Mouse (Mus musculus) lung, embryonic 16.5 days (tissue): ENCODE results near the gene Olfr1555-ps1. TPM values are rescaled to one million over a fixed set of nuclear protein-coding genes. Genes with fewer than 3 reads are reported as not detected.
"Not testable (repeated sequence)": the region's sequence is repeated elsewhere in the genome, so short reads cannot be mapped to it uniquely, and the experiment has no call there.

ENCODE experiments used
- ATAC-seq: fragments of 200-750 bp; cut with Nextera tagmentation; 2 replicates; pipeline ENCODE4 v1.8.0; 2017; ENCODE audit warnings: low read depth, mild to moderate bottlenecking, moderate library complexity
- H3K27ac ChIP-seq: fragments of 300-500 bp; sonication (generic); 2 replicates; pipeline ENCODE4 v1.5.1; 2014; ENCODE audit warnings: mild to moderate bottlenecking, control low read depth, low read length
- H3K27me3 ChIP-seq: fragments of 300-500 bp; sonication (generic); 2 replicates; pipeline ENCODE4 v1.6.1; 2014; ENCODE audit warnings: low read depth, low read length, mixed read lengths; ENCODE audit not compliant: control insufficient read depth, insufficient read depth
- H3K36me3 ChIP-seq: fragments of 300-500 bp; sonication (generic); 2 replicates; pipeline ENCODE4 v1.6.1; 2014; ENCODE audit warnings: low read length; ENCODE audit not compliant: control insufficient read depth, insufficient read depth
- H3K4me1 ChIP-seq: fragments of 300-500 bp; sonication (generic); replicated peaks from 2 replicates; pipeline ENCODE4 v1.6.1; 2014; ENCODE audit warnings: low read length, mixed read lengths; ENCODE audit not compliant: control insufficient read depth, insufficient read depth
- H3K4me2 ChIP-seq: fragments of 300-500 bp; sonication (generic); 2 replicates; pipeline ENCODE4 v1.6.1; 2014; ENCODE audit warnings: low read depth, low read length, control low read depth
- H3K4me3 ChIP-seq: fragments of 300-500 bp; sonication (generic); 2 replicates; pipeline ENCODE4 v1.5.1; 2014; ENCODE audit warnings: mild to moderate bottlenecking, low read length, control low read depth
- H3K9ac ChIP-seq: fragments of 300-500 bp; sonication (generic); 2 replicates; pipeline ENCODE4 v1.6.1; 2014; ENCODE audit warnings: low read length, control low read depth
- H3K9me3 ChIP-seq: fragments of 300-500 bp; sonication (generic); 2 replicates; pipeline ENCODE4 v1.6.1; 2016; ENCODE audit warnings: low read length; ENCODE audit not compliant: control insufficient read depth
- WGBS: fragments of 180-500 bp; shearing (Covaris S2); extraction: QIAGEN DNeasy Blood & Tissue Kit; methylation state at CpG from one replicate; pipeline ENCODE4 v1.1.7; 2014; 5-methylcytosine and 5-hydroxymethylcytosine counted together
- polyA plus RNA-seq: library from polyadenylated mRNA; unstranded; fragments of >200 nt; fragmentation: Nextera tagmentation; extraction: Ambion mirVana; gene quantifications from 2 replicates; pipeline ENCODE4 v1.2.1, GENCODE M21; 2015

The Olfr1555-ps1 gene
- polyA plus RNA-seq: not detected in 2 replicates

- not testable (repeated sequence) for H3K36me3 ChIP-seq, ATAC-seq, H3K27me3 ChIP-seq, H3K4me1 ChIP-seq, H3K27ac ChIP-seq, H3K9ac ChIP-seq, H3K9me3 ChIP-seq, H3K4me3 ChIP-seq, H3K4me2 ChIP-seq
- 3% methylated on average over 1 of the region's 1 CpGs for WGBS
Observed at GRCm38 (mm10) chr19:12170062-12170599, at the start of gene Olfr1555-ps1. Gene Olfr1555-ps1 (minus strand): TSS chr19:12170112.

- no peaks in the 10 kb centered on the region for H3K4me1 ChIP-seq
- no peak within 1 kb of the TSS for H3K9ac ChIP-seq
- no peaks in the 10 kb centered on the region for H3K27me3 ChIP-seq
- H3K27ac ChIP-seq: no peak within 1 kb of the TSS
- H3K4me3 ChIP-seq: no peak within 1 kb of the TSS
- H3K9me3 ChIP-seq: no peaks in the 10 kb centered on the region
- 81% methylated on average over 1 of the region's 1 CpGs for WGBS
- no peak within 1 kb of the TSS for H3K4me2 ChIP-seq
- no peak for ATAC-seq
- no peaks in the 10 kb centered on the region for H3K36me3 ChIP-seq
Observed at GRCm38 (mm10) chr19:12200334-12200733, 30.4 kb upstream of the Olfr1555-ps1 start, which contains the start of gene Olfr1431. Gene Olfr1431 (plus strand): TSS chr19:12200634.

GRCm38 (mm10) chr19:12199076-12199475 is 29.2 kb upstream of the Olfr1555-ps1 start:
- not testable (repeated sequence) for H3K27me3 ChIP-seq, H3K4me1 ChIP-seq, H3K4me2 ChIP-seq, H3K4me3 ChIP-seq, ATAC-seq, H3K36me3 ChIP-seq, H3K27ac ChIP-seq, H3K9me3 ChIP-seq, H3K9ac ChIP-seq
- 79% methylated on average over 4 of the region's 4 CpGs for WGBS

GRCm38 (mm10) chr19:12175431-12175830 is 5.5 kb upstream of the Olfr1555-ps1 start:
- not testable (repeated sequence) for H3K4me2 ChIP-seq, H3K27me3 ChIP-seq, H3K4me1 ChIP-seq, H3K4me3 ChIP-seq, H3K27ac ChIP-seq, H3K36me3 ChIP-seq, H3K9ac ChIP-seq, H3K9me3 ChIP-seq, ATAC-seq
- 70% methylated on average over 5 of the region's 5 CpGs for WGBS

- Histone ChIP-seq H3K4me3 (no peak overlapping the region), H3K4me2 (no peak overlapping the region), H3K4me1 (no peaks in the 10 kb centered on the region), H3K9ac (no peak overlapping the region), H3K27ac (no peak overlapping the region), H3K36me3 (no peaks in the 10 kb centered on the region), H3K9me3 (no peaks in the 10 kb centered on the region), H3K27me3 (no peaks in the 10 kb centered on the region)
- no peak for ATAC-seq
- WGBS: 65% methylated on average over 3 of the region's 3 CpGs
Observed at GRCm38 (mm10) chr19:12145452-12145851, 24.5 kb downstream of the Olfr1555-ps1 start.

- Histone ChIP-seq H3K36me3 (no peaks in the 10 kb centered on the region), H3K4me2 (no peak overlapping the region), H3K9me3 (no peaks in the 10 kb centered on the region), H3K27ac (no peak overlapping the region), H3K4me3 (no peak overlapping the region), H3K27me3 (no peaks in the 10 kb centered on the region), H3K9ac (no peak overlapping the region), H3K4me1 (no peaks in the 10 kb centered on the region)
- WGBS: 73% methylated on average over 1 of the region's 1 CpGs
- ATAC-seq: no peak
Observed at GRCm38 (mm10) chr19:12143356-12143755, 26.6 kb downstream of the Olfr1555-ps1 start.

GRCm38 (mm10) chr19:12134289-12134688 is 35.6 kb downstream of the Olfr1555-ps1 start:
- no peak overlapping the region for H3K27ac ChIP-seq
- no peak overlapping the region for H3K9ac ChIP-seq
- ATAC-seq: peak; percentile 47; the same call in 1 of the 2 replicates
- H3K27me3 ChIP-seq: no peaks in the 10 kb centered on the region
- 27% methylated on average over 2 of the region's 2 CpGs for WGBS
- no peaks in the 10 kb centered on the region for H3K36me3 ChIP-seq
- H3K4me3 ChIP-seq: no peak overlapping the region
- no peak overlapping the region for H3K4me2 ChIP-seq
- H3K9me3 ChIP-seq: no peaks in the 10 kb centered on the region
- no peaks in the 10 kb centered on the region for H3K4me1 ChIP-seq

- Histone ChIP-seq H3K9ac (no peak within 1 kb of the TSS), H3K27ac (no peak within 1 kb of the TSS), H3K4me2 (no peak within 1 kb of the TSS), H3K4me1 (no peaks in the 10 kb centered on the region), H3K27me3 (no peaks in the 10 kb centered on the region), H3K36me3 (no peaks in the 10 kb centered on the region), H3K4me3 (no peak within 1 kb of the TSS), H3K9me3 (no peaks in the 10 kb centered on the region)
- 72% methylated on average over 3 of the region's 3 CpGs for WGBS
- ATAC-seq: no peak
Observed at GRCm38 (mm10) chr19:12123103-12123502, 46.8 kb downstream of the Olfr1555-ps1 start, which contains the start of gene Olfr76. Gene Olfr76 (minus strand): TSS chr19:12123203.

GRCm38 (mm10) chr19:12116464-12116863 is 53.4 kb downstream of the Olfr1555-ps1 start:
- Histone ChIP-seq H3K4me1 (no peaks in the 10 kb centered on the region), H3K4me2 (no peak overlapping the region), H3K27me3 (no peaks in the 10 kb centered on the region), H3K36me3 (no peaks in the 10 kb centered on the region), H3K4me3 (no peak overlapping the region), H3K9me3 (no peaks in the 10 kb centered on the region), H3K9ac (no peak overlapping the region), H3K27ac (no peak overlapping the region)
- WGBS: 82% methylated on average over 3 of the region's 3 CpGs
- no peak for ATAC-seq

- 65% methylated on average over 1 of the region's 1 CpGs for WGBS
Observed at GRCm38 (mm10) chr19:12115797-12116196, 54.1 kb downstream of the Olfr1555-ps1 start, which contains the start of gene Olfr1428. Gene Olfr1428 (minus strand): TSS chr19:12115897.

More at GRCm38 (mm10) chr19:12115797-12116196, 54.1 kb downstream of the Olfr1555-ps1 start, which contains the start of gene Olfr1428:
- Histone ChIP-seq H3K4me3 (no peak within 1 kb of the TSS), H3K4me2 (no peak within 1 kb of the TSS), H3K4me1 (no peaks in the 10 kb centered on the region), H3K9ac (no peak within 1 kb of the TSS), H3K36me3 (no peaks in the 10 kb centered on the region), H3K9me3 (no peaks in the 10 kb centered on the region), H3K27ac (no peak within 1 kb of the TSS), H3K27me3 (no peaks in the 10 kb centered on the region)
- ATAC-seq: no peak
